Mouse (Mus musculus): ENCODE results near the gene Dennd5b.

DNA sequence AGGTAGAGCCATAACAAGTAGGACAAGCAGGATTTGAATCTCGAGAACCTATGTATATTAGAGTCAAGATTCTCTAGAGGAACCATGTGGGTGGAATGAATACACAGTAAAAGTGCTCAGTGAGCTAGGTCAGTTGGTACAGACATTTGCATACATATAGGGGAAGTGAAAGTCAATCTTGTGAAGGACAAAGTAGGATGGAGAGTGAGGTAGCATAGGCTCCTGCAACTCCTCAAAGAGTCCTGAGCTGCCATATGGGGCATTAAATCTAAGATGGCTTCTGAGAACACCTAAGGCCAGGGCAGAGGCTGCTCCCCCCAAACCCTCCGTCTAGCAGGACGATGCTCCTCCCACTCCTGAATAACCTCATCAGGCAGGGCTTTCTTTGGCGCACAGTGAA is 115.5 kb downstream of the Dennd5b start:
- TF ChIP-seq CTCF (IDR thresholded peaks at IDR 0.05 in 2 of 3, conservative IDR thresholded peaks at IDR 0.05 in 1 of 3; ENCODE audit: control insufficient read depth in 1 of 3, insufficient read depth in 1 of 3, low read depth in 2 of 3, low read length in 3 of 3, poor library complexity in 1 of 3, severe bottlenecking in 1 of 3) (no peak), JUND (IDR thresholded peaks at IDR 0.05; ENCODE audit: low read depth, low read length) (no peak), USF1 (IDR thresholded peaks at IDR 0.05; ENCODE audit: low read depth, low read length) (no peak), EP300 (IDR thresholded peaks at IDR 0.05; ENCODE audit: low read depth in 1 of 2, low read length in 2 of 2) (no peak), E2F4 (IDR thresholded peaks at IDR 0.05; ENCODE audit: borderline replicate concordance, low read depth, low read length) (no peak), CHD2 (IDR thresholded peaks at IDR 0.05; ENCODE audit: low read length) (no peak), CHD1 (IDR thresholded peaks at IDR 0.05; ENCODE audit: low read depth, low read length) (no peak), POLR2A (IDR thresholded peaks at IDR 0.05; ENCODE audit: control insufficient read depth in 1 of 2, insufficient read depth in 1 of 2, low read depth in 1 of 2, low read length in 2 of 2, poor library complexity in 1 of 2) (no peak), ELF1 (IDR thresholded peaks at IDR 0.05; ENCODE audit: low read depth, low read length) (no peak), RAD21 (IDR thresholded peaks at IDR 0.05; ENCODE audit: low read depth, low read length) (no peak), ZKSCAN1 (IDR thresholded peaks at IDR 0.05; ENCODE audit: low read depth, low read length) (no peak), GABPA (IDR thresholded peaks at IDR 0.05; ENCODE audit: low read depth, low read length) (no peak), NELFE (IDR thresholded peaks at IDR 0.05; ENCODE audit: low read depth, low read length) (no peak)

Data from MEL (cell line).